Mouse (Mus musculus) heart, adult 2 months (tissue): ENCODE data around the gene Phc1.

Experiments used
- CTCF ChIP-seq: fragments of 200-600 bp; IDR thresholded peaks from 2 replicates; pipeline ENCODE4 v1.8.1; 2022; ENCODE audit warnings: antibody characterized with exemption, mild to moderate bottlenecking, moderate library complexity
- POLR2A ChIP-seq: fragments of 200-500 bp; IDR thresholded peaks from 2 replicates; pipeline ENCODE4 v1.6.1; 2011; ENCODE audit warnings: mild to moderate bottlenecking, low read depth, low read length, control low read depth; ENCODE audit not compliant: insufficient read depth

DNA sequence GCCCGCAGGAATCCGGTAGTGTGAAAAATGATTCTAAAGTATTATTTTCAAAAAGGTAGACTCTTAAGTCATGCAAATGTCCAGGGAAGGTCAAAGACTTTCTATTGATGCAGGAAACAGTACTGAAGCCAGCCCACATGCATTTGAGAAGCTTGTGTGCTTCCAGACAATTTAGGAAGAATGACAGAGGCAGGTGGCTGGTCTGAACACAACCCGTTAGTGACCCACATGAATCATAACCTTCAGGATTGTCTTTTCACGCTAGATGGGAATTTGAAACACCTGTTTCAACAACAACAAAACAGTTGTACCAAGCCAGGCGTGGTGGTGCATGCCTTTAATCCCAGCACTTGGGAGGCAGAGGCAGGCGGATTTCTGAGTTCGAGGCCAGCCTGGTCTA lies 6.0 kb upstream of the Phc1 start:
- TF ChIP-seq CTCF (no peak), POLR2A (no peak)
